Mouse (Mus musculus): ENCODE measurements around the gene Gabbr2.

Gene Gabbr2

GRCm38 (mm10) chr4:46988257-46988656, 3.4 kb downstream of the Gabbr2 start:
- no peak for DNase-seq

GRCm38 (mm10) chr4:46987809-46988208, 3.9 kb downstream of the Gabbr2 start:
- no peak for DNase-seq

GRCm38 (mm10) chr4:46986054-46986453, 5.6 kb downstream of the Gabbr2 start:
- DNase-seq = no peak

DNA sequence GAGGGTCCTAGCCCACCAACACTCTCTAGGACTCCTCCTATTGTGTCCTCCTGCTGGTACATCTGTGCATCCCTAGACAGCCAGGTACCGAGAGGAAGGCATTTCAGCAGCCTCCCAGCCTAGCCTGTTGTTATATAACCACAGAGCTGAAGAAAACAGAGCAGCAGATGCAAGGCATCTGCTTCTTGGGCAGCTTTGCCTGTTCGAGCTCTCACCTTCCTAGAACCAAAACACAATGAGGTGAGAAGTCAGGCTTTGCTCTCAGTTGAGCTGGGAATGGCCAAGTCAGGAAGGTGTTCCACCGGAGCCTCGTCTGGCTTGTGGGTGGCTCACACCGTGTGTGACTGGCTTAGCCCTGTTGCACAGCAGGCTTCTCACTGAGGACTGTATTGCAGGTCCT, 8.8 kb downstream of the Gabbr2 start:
- DNase-seq = no peak

GRCm38 (mm10) chr4:46982094-46982493, 9.6 kb downstream of the Gabbr2 start:
- DNase-seq = no peak

DNA sequence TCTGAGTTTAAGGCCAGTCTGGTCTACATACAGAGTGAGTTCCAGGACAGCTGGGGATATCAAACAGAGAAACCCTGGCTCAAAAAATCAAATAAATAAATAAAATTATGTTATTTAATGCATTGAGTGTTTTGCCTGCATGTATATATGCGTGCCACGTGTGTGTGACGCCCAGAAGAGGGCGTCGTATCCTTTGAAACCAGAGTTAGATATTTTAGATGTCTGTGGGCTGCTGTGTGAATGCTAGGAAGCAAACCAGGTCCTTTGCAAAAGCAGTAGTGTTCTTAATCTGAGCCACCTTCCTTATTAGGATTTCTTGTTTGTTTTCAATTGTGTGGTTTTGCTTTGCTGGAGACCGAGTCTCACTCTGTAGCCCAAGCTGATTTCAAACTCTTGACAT, 13.3 kb downstream of the Gabbr2 start:
- no peak for DNase-seq

DNA sequence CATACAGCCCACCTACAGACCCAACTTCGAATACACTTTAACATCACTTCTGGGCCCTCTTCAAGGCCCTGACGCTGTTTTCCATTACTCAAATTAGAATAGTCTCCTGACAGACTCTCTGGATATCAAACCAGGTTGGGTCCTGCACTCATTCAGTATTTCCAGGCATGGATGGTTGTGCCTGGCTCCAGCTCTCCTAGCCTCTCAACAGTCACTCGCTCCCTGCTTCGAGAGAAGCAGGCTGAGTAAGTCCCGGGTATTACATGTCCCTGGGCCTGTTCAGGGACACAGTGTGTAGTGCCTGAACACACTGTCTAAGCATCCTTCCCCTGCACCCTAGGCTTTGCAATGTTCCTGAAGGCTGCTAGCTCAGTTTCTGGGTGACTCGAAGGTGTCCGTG, 14.5 kb downstream of the Gabbr2 start:
- no peak for DNase-seq

DNA sequence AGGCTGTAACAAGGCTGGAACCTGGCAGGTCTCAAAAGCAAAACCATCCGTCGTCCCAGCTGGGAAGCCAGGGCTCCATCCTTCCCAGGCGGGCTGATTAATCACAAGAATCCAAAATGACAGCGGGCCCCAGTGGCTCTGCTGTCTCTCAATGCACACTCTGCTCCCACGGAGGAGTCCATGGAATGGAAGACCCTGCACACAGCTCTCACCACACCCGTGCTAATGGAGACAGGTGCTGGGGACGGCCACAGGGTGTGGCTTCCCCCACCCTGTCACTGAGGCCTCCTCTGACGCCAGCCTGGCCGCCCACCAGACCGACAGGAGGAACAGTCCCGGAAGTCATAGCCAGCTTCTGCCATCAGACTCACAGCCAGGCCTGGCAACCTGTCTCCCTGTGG, 15.0 kb downstream of the Gabbr2 start:
- DNase-seq = no peak

DNA sequence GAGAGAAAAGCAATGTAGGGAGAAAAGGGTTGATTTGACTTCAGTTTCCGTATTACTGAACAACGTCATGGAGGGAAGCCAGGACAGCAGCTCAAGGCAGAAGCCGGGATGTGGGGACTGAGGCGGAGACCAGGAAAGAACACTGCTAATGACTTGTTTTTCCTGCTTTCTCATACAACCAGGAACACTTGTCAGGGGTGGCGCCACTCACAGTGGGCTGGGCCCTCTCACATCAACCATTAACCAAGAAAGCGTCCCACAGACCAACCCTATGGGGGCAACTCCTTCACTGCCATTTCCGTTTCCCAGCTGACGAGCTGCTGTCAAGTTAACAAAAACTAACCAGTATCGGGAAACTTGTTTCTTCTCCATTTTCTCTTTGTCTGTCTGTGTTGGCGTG, 18.4 kb downstream of the Gabbr2 start:
- DNase-seq = no peak

- DNase-seq = no peak
Measured at GRCm38 (mm10) chr4:46967981-46968380, 23.7 kb downstream of the Gabbr2 start.

GRCm38 (mm10) chr4:46966551-46966950, 25.1 kb downstream of the Gabbr2 start:
- no peak for DNase-seq

- DNase-seq = no peak
Measured at GRCm38 (mm10) chr4:46961403-46961802, 30.3 kb downstream of the Gabbr2 start.

- no peak for DNase-seq
Measured at GRCm38 (mm10) chr4:46960208-46960607, 31.5 kb downstream of the Gabbr2 start.

GRCm38 (mm10) chr4:46959776-46960175, 31.9 kb downstream of the Gabbr2 start:
- peak; percentile 43 for DNase-seq

- DNase-seq = no peak
Measured at GRCm38 (mm10) chr4:46957955-46958354, 33.7 kb downstream of the Gabbr2 start.

GRCm38 (mm10) chr4:46956966-46957365, 34.7 kb downstream of the Gabbr2 start:
- DNase-seq = no peak

DNA sequence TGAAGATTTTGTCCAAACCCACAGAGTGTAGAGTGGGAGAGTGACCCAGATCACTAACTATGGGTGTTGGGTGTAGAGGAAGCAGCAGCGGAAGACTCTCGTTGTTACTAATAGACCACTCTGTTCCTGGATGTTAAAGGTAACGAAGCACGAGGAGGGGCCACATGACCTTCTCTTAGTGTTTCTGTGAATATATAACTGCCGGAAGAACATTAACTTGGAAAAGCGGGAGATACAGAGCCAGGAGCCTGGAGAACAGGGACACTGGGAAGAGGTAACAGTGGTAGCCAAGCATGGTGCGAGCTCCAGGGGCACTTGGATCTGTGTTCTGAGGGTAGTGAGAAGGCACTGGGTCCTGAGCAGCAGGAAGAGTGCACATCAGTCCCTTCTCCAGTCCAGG, 38.7 kb downstream of the Gabbr2 start:
- no peak for DNase-seq

GRCm38 (mm10) chr4:46952562-46952961, 39.1 kb downstream of the Gabbr2 start:
- no peak for DNase-seq

- DNase-seq = no peak
Measured at GRCm38 (mm10) chr4:46934291-46934690, 57.4 kb downstream of the Gabbr2 start.

DNA sequence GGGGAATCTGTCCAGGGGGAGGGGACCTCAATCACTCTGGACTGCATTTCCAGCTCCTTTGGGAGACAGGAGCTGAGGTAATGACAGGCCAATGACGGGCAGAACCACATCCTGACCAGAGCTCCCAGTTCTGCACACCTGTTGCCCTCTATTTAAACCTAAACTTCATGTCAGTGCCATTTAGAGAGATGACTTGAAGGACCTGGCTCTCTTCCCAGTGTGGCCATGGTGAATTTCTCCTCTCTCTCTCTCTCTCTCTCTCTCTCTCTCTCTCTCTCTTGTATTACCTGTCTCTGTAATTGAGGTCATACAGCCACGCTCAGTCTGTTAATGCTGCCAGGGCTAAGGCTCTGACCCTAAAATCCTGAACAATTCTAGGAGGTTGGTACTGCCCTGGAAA, 58.1 kb downstream of the Gabbr2 start:
- no peak for DNase-seq

- DNase-seq = no peak
Measured at GRCm38 (mm10) chr4:46931706-46932397, 59.8 kb downstream of the Gabbr2 start.

DNA sequence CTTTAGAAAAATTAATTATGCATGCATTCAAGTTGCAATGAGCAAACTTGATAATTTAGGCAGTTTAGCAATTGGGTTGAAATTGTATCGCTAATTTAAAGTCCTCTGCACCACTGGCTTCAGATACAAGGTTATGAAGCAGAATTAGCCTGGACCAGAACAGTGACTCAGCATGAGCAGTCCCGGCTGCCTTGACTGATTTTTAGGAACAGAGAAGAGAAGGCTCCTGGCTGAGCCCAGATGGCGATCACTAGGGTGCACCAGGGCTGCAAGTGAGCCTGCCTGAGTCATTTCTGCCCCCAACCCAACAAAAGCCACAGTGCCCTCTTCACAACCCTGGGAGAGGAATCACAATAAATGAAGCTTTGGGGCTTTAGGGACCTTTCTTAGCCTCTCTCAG, 63.6 kb downstream of the Gabbr2 start:
- no peak for DNase-seq

- DNase-seq = no peak
Measured at GRCm38 (mm10) chr4:46919144-46919543, 72.5 kb downstream of the Gabbr2 start.

DNA sequence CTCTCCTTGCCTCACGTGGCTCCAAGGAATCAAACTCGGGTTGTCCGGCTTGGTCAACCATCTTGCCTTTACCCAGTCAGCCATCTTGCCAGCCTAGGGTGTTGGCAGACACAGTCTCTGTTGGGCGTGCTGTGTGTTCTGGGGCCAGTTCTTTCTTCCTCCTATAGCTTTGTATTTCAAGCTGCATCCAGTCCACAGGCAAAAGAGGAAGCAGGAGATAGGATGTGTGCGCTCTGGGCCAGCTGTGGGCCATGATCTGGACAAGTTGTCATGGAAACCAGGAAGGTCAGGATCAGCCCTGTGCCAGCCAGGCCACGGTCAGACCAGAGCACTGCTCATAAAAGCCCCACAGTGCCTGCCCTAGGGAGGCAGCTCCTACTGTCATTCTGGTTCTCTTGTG, 74.9 kb downstream of the Gabbr2 start:
- DNase-seq = no peak

GRCm38 (mm10) chr4:46915934-46916333, 75.7 kb downstream of the Gabbr2 start:
- no peak for DNase-seq
